Mouse (Mus musculus) spleen, adult 2 months (tissue): ENCODE results near the gene Epp13.

Experiments
- CTCF ChIP-seq: fragments of 200-500 bp; IDR thresholded peaks from 2 replicates; pipeline ENCODE4 v1.5.1; 2011; ENCODE audit warnings: mild to moderate bottlenecking, inconsistent platforms; ENCODE audit not compliant: insufficient read depth, insufficient read length, insufficient replicate concordance; ENCODE audit errors: extremely low read depth
- POLR2A ChIP-seq: fragments of 200-500 bp; IDR thresholded peaks from 2 replicates; pipeline ENCODE4 v1.6.1; 2011; ENCODE audit warnings: low read depth, low read length, inconsistent platforms

DNA sequence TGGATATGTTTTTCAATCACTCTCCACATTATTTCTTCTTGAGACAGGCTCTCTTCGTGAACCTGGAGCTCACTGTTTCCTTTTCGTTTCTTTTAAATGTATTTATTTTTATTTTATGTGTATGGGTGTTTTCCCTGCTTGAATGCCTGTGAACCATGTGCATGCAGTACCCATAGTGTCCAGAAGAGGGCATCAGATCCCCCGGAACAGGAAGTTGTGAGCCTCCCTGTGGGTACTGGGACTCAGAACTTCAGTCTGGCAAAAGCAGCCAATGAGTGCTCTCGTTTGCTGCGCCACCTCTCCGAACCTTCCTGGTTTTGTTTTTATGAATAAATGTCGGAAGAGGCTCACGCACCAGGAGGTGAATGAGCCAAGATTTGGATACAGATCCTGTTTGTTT is 13.2 kb downstream of the Epp13 start:
- TF ChIP-seq CTCF (no peak), POLR2A (no peak)
